Mouse (Mus musculus) left cerebral cortex, adult 9 months (tissue): ENCODE data around the gene Stim1.

Experiments used
- DNase-seq, 2 experiments: peaks; one replicate each; pipeline ENCODE4 v3.0.0; 2022; ENCODE audit warnings: low spot score in 2 of 2

Stim1 gene

DNA sequence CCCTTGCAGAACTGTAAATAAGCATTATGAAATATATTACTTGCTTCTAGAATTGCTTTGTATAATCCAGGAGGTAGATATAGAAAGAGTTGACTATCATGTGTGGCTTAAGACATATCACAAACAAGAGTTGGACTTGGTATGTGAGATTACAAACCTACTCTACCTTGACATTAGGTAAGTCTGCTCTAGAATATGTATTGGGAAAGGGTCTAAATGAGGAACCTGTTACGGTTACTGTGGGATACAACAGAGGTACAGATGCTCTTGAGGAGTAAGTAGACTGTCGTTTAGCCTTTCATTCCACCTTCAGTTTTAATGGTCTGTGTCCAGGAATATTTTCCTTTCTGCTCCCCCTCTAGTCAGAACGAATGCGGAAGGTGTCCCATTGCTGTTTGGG, 34.9 kb downstream of the Stim1 start:
- no peak for DNase-seq

DNA sequence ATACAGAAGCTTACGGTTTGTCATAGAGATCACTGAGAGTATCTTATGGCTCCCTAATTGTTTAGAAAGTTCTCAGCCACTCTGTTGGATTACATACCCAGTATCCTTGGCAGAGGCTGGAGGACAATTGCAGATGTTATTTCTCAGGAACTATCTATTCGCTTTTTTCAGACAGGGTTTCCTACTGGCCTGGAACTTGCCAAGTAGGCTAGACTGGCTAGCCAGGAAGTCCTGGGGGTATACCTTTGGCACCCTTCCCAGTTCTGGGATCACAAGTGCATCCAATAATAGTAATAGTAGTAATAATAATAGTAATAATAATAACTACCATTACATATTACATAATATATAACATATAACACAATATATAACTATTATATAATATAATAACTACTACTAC, 38.0 kb downstream of the Stim1 start:
- no peak for DNase-seq

- no peak for DNase-seq
These were observed 42.7 kb downstream of the Stim1 start for GRCm38 (mm10) chr7:102310266-102310665.

- DNase-seq: no peak
These were observed 43.2 kb downstream of the Stim1 start for GRCm38 (mm10) chr7:102310821-102311220.

DNA sequence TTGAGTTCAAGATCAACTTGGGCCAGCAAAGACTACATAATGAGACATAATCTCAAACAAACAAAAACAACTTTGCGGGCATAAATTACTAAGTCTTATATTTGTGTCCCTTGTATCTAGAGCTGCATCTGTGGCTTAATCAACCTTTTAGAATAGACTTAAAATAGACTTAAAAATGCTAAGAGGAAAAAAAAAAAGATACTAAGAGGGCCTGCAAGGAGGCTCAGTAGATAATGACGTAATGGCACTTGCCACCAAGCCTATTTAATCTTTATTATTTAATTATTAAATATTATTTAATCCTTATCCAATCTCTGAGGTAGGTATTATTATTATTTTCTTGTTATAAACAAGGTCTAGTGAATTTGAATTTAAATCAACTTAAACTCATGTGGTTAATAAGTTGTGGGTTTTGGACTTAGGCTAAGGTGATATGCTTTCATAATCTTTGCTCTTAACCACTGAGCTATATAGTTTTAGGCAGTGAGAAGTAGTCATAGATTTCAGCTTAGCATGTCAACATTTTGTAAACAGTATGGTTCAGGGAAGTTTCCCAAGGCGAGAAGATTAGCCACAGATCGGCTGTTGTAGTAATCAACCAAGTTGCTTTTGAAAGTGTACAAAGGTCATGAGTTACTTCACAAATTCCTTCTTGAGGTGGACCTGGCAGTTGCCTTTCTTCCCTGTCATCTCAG, 45.4 kb downstream of the Stim1 start:
- no peak for DNase-seq

DNA sequence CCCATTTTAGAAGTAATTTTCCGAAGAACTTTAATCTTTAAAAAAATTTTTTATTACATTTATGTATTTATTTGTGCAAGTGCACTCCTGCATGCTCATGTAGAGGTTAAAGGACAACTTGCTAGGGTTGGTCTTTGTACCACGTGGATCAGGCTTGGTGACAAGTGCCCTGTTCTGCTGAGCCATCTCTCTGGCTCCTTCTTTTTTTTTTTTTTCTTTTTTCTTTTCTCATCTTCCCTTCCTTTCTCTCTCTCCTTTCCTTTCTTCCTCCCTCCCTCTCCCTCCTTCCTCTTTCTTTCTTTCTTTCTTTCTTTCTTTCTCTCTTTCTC, 45.9 kb downstream of the Stim1 start:
- DNase-seq: no peak

DNA sequence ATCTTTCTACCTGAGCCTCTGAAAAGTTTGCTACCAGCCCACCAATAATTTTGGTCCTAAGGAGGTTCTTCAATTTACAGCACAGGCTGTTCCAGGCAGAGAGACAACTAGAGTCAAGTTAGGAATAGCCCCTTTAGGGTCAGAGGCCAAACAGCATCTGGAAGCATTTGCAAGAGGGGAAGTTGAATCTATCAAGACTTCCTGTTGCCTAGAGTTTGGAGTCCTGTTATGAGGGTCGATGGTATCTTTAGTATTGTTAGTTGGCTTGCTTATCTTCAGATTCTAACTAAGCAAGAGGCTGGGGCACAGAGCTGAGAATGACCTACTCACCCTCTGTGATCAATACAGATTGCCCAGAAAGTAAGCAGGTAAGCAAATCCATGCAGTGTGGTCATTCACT, 46.5 kb downstream of the Stim1 start:
- no peak for DNase-seq

DNA sequence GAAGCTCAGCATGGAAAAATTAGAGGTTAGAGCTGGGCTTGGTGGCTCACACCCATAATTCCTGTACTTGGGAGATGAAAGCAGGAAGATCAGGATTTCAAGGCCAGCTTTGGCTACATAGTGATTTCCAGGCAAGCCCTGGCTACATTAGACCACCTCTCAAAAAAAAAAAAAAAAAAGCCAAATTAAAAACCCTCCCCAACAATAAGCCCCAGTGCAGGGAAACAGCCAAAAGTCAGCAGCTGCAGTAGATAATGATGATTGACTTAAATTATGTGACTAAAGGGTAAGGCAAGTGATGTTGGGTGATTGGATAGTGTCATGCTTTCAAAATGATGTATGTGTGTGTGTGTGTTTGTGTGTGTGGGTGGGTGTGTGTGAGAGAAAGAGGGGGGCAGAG, 47.3 kb downstream of the Stim1 start:
- no peak for DNase-seq

DNA sequence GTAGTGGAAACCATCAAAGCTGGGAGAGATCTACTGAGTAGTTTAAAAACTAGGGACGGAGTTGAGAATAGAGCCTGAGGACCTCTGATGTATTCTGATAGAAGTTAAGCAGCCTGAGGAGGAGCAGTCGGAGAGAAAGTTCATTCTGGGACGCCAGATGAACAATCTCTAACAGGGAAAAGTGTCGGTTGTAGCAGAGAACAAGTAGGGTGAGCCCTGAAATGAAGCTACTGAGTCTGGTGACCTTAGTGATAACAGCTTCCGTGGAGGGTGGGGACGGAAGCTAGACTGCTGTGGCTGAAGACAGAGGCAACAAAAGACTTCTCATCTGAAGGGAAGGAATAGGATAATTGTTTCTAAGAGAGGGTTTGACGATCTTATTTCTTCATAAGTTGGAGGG, 47.8 kb downstream of the Stim1 start:
- no peak for DNase-seq

DNA sequence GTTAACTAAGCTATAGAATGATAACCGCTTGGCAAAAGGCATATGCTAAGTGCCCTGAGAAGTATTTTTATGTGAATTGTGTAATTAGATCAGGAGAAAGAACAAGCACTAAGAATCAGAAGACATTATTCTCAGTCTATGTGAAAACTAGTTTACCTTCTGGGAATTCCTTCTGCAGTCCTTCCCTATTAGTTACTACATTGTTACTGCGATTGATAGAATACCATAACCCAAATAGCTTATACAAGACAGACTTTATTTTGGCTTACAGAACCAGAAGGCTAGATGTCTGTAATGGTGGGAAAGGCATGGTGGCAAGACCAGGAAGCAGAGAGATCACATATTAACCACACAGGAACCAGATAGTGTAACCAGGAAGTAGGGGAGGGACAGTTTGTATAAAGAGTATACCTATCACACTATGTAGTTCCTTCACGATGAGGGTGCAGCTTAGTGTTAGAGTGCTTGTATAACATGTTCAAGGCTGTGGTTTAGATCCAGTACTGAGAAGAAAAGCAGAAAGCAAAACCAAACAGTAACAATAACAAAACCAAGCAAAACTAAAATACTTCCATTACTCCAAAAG, 50.1 kb downstream of the Stim1 start:
- DNase-seq: no peak

GRCm38 (mm10) chr7:102322137-102322536, 54.5 kb downstream of the Stim1 start:
- no peak for DNase-seq

DNA sequence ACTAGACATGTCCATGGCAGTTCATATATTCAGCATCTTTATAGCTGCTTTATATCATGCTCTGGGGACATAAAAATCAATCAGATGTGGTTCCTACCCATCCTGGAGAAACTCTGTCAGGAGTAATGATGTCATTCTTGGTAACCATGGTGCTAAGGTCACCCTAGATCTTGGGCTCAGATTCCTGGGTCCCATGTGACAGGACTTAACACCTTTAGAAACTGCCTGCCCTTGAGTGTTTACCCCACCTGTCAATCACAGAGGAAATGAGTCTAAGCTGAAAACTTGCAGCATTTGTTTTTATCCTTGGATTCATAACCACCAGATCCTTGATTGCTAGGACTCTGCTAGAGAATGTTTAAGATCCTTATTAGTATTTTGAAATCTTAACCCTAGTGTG, 58.7 kb downstream of the Stim1 start:
- no peak for DNase-seq

DNA sequence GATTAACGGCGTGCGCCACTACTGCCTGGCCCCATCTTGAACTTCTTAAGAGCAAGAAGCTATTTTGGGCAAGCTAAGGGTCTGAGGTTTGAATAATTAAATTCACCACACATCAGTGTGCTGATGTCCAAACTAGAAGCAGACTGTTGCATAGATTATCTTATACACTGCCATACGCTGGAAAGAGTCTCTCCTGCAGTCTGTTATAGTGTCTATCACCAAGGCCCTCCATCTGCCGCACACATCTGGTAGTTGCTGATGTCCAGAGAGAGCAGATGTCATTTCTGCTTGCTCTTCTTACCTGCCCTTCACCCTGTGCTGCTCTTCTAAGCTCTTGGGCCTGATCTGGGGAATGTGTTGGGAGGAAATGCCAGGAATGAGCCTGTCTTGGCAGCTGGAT, 62.7 kb downstream of the Stim1 start:
- no peak for DNase-seq

GRCm38 (mm10) chr7:102331476-102331875, 63.9 kb downstream of the Stim1 start:
- peak in 1 of 2 experiments; percentile 16 for DNase-seq

- DNase-seq: no peak
These were observed 66.1 kb downstream of the Stim1 start for GRCm38 (mm10) chr7:102333741-102334140.

GRCm38 (mm10) chr7:102337326-102337725, 69.7 kb downstream of the Stim1 start:
- no peak for DNase-seq

DNA sequence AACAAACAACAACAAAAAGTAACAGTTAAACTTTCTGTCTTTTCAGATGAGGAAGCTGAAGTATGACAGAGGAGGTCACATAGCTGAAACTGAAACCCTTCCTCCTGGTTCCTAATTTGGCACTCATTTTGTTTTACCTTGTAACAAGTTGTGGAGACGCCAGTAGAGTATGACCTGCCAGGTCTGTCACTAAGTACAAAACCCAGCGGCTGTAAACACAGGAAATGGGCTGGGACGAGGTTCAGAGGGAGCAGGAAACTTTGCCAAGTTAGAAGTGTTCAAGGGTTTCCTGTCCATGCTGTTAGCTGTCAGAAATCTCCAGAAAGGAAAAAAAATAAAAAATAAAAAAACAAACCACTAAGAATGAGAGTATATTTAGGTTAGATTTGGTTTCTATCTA, 70.3 kb downstream of the Stim1 start:
- DNase-seq: no peak

- no peak for DNase-seq
These were observed 71.3 kb downstream of the Stim1 start for GRCm38 (mm10) chr7:102338956-102339355.

GRCm38 (mm10) chr7:102345893-102346292, 78.3 kb downstream of the Stim1 start:
- DNase-seq: no peak

- DNase-seq: no peak
These were observed 79.7 kb downstream of the Stim1 start for GRCm38 (mm10) chr7:102347327-102347726.

DNA sequence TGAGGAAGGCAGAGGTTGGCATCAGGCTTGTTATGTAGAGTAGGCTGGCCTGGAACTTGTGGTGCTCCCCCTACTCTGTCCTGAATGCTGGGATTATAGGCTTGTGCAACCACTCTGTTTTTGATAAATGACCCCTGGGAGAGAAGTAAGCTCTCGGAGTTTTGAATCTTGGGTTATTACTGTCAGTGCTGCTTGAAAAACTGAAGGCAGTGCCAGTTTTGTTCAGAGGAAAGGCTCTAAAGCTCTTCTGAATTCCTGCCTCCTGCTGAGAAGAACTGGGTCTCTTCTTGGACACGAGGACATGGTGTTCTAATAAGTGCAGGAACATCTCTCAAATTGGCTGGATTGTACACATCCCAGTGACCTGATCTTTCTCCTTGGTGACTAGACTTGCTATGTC, 81.1 kb downstream of the Stim1 start:
- no peak for DNase-seq

DNA sequence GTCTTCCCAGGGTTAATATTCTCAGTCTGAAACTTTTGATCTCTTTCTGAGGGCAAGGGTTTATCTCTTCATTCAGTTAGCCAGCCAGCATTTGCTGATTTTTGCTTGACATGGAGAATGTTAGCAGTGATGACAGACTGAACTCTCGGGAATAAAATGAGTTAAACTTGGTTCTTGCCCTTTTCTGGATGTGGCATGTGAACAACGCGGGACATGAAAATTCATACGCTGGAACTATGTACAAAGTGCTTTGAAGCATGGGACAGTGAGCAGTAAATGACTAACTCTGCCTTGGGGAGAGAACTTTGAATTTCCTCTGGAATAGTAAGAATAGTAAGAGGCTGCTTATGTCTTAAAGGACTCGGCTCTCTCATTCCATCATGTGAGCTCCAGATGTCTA, 81.6 kb downstream of the Stim1 start:
- DNase-seq: no peak

GRCm38 (mm10) chr7:102353420-102353819, 85.8 kb downstream of the Stim1 start:
- no peak for DNase-seq

DNA sequence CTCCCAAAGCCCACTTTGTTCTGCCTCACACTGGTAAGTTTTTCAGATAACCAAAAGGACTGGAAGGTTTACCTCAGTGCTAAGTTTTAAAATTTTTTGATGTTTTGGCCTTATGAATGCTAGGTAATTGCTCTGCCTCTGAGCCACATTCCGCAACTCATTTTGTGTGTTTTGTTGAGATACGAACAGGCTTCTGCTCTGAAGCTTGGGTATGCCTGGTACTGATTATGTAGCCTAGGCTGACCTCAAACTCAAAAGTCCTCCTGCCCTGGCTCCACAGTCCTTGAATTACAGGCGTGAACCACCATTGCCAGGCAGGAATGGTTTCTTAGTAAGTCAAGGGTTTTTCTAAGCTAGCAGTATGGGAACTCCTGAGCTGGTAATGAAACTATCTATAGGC, 90.5 kb downstream of the Stim1 start:
- no peak for DNase-seq
